Mouse (Mus musculus): ENCODE results near the gene Nfasc.
A peak's percentile ranks its signal among the peaks of the same experiment; 100 is the strongest.

Nfasc gene

DNA sequence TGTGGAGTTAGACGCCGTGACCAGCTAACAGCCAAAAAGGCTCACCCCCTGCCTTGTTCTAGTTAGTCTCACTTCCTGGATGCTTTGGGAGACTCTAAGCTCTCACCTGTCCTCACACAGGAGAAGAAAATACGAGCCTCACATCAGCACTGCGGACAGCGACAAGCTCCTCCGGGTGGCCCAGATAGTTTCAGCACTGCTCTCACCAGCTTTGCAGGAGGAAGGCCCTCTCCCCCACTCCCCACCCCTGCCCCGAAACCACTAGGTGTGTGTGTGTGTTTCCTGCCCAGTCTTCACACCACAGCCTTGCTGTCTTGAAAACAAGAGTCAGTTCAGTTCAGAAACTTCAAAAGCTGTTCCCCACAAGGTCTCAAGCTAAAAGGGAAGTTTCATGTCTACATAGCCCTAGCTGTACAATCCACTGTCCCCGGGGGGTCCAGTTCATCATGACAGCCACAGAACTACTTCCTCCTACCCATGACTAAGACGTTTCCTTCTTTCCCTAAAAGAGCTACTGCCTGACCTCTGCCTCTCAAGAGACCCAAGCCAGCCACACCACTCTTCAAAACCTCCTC lies 7.6 kb downstream of the Nfasc start:
- peak; percentile 54 for DNase-seq (ENCODE audit: low read depth, low spot score)

DNA sequence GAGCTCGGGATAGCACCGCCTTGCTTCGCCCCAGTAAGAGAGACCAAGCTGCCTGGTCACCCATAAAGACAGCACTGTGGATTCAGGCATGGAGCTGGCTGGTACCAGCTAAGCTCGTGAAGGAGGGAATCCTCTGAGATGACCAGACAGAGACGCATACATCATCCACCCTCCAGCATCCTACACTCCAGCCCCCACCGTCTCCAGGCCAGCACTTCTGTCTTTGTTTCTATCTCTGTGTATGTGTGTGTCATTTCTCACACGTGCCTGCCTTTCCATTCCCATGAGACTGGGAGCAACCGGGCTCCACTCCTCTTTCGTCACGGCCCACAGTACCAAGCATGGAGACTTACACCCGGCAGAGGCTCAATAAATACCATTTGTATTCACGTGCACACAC lies 9.3 kb downstream of the Nfasc start:
- DNase-seq (ENCODE audit: low read depth, low spot score): no peak

DNA sequence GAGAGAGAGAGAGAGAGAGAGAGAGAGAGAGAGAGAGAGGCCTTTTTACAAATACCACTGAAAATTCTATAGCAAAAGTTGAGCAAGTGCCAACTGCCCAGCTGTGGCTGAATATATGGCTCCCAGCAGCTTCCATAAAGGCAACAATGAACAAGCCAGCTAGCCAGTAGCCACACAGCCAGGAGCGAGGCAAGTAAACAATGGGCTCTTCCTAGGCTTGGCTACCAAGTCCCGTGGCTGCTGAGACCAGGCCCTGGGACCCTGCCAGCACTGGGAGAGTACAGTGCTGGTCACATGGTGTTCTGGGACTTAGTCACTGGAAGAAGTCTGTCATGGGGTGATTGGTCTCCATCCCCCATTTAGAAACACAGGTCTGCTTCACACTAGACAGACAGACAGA lies 14.0 kb downstream of the Nfasc start:
- DNase-seq (ENCODE audit: low read depth, low spot score): no peak

DNA sequence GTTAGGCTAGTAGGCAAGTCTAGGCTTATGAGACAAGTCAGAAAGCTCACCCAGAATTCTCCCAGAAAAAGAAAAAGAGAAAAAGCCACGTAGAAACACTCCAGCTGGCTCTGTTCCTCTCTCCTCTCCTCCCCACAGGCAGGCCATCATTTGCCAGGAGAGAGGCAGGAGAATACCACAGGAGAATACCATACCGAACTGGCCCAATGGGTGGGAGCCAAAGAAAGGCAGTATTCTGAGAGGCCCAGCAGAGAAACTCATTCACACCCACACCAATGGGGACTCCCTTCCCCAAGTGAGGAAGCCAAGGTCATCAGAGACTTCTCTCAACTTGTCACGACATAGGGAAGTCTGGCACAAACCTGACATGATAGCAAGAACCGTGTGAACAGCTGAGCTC lies 19.2 kb downstream of the Nfasc start:
- DNase-seq (ENCODE audit: low read depth, low spot score): no peak

DNA sequence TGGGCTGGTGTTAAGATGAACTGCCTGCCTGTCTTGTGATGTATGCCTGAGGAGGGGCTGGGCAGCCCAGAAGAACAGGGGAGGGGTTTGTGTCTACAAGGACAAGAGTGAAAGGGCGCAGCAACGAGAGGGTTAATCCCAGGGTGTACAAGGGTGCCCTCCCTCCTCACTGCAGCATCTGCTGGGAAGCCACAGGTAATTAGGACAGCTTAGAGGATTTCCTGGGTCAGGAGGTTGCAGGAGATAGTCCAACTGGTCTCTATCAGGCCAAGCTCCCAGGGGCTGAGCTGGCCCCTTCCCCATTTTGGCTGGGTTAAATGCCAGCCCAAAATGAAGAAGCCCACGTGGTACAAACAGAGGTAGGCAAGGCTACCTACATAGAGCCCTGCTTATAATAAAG lies 20.3 kb downstream of the Nfasc start:
- no peak for DNase-seq (ENCODE audit: low read depth, low spot score)

DNA sequence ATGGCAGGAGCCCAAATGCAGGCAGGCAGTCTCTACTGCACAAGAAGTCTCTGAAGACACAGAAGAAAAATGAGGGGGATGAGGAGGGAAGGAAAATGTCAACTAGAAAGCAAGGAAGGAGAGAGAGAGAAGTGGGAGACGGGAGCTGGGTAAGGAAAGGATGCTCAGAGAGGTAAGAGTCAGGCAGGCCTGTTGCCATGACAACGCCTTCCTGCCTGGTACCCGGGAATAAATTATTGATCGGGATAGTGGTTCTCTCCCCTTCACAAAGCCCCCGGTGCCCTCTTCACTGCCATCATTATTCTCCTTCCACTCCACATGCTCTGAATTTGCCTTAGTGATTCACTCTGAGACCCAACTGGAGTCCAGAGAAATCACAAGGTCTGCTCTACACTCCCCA lies 23.4 kb downstream of the Nfasc start:
- DNase-seq (ENCODE audit: low read depth, low spot score): no peak

DNA sequence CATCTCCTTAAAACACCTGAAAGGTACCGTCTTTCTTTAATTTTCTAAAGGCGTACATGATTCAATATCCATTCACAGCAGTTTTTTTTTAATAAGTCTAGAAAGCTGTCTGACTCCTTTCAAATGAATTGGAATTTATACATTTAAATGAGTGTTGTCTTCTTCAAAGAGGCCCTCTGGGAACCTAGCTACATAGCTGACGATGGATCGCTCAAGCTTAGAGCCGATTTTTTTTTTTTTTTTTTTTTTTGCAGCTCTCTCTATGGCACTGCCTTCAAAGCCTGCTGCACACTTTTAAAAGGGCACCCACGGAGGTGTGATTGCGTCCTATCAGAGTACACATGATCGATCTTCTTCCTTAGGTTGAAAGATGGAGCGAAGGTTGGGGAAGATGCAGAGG lies 26.6 kb downstream of the Nfasc start:
- DNase-seq (ENCODE audit: low read depth, low spot score): no peak

DNA sequence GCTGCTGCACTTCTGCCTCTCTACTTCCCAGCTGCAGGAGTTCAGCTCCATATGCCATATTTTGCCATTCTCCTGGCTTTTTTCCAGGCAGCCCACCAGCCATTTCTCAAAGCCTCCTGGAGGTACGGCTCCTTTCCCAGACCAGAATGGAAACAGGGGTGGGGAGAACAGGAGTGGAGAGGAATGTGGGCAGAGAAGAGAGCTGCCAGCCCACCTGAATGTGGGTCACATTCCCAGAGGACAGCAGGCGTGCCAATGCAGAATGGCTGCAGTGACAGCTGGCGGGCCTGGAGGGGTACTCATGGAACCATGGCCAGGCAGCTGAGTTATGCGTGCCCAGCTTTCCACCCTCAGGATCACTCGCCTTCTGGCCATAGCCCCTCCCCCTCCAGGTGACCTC lies 32.2 kb downstream of the Nfasc start:
- no peak for DNase-seq (ENCODE audit: low read depth, low spot score)

DNA sequence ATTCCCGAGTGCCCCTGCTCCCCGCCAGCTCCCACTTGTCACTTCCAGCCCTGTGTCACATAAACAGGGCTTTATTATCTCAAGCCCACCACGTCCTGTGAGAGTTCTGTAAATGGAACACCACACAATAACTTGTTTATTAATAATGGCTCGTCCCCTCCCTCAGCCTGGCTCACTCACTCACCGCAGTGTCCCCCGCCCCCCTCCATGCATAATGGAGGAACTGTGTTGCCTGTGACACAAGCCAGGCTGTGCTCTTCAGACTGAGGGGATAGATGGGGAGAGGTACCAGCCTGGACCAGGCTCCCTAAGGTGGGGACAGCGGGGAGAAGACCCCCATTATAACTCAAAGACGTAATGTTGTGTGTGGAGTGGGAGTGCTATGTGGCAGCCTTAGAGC lies 34.3 kb downstream of the Nfasc start:
- DNase-seq (ENCODE audit: low read depth, low spot score): no peak

DNA sequence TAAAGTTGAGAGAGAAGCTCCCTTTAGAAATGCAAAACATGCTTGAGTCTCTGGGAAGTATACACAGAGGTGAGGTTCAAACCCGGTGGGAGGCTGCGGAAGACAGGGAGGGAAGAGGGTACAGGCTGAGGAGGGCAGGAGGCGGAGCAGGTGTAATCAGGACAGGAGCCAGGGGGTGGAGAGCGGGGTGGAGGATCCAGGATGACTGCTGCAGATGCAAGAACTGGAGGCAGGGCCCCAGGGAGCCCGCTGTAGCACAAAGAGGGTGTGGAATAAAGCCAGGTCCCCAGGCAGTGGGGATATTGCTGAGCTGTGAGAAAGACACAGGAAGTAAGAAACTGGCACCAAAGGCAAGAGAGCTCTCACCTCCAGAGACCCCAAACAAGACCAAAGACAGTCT lies 38.1 kb downstream of the Nfasc start:
- peak; percentile 25 for DNase-seq (ENCODE audit: low read depth, low spot score)

DNA sequence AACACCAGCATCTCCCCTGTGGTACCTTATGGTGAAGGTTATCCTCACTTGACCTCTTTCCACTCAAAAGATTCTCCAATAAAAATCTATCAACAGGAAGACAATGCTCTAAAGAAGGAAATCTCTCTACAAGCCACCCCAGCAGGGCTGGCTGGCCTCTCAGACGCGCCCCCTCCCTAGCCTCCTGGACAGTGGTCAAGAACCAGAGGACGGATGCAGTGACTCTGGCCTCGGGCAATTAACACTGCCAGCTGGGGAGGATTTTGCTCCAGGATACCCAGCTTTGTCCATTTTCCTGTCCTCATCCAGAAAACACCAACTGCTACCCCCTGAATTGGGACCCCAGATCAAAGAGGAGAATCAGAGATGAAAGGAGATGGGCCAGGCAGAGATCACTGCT lies 44.7 kb downstream of the Nfasc start:
- no peak for DNase-seq (ENCODE audit: low read depth, low spot score)

DNA sequence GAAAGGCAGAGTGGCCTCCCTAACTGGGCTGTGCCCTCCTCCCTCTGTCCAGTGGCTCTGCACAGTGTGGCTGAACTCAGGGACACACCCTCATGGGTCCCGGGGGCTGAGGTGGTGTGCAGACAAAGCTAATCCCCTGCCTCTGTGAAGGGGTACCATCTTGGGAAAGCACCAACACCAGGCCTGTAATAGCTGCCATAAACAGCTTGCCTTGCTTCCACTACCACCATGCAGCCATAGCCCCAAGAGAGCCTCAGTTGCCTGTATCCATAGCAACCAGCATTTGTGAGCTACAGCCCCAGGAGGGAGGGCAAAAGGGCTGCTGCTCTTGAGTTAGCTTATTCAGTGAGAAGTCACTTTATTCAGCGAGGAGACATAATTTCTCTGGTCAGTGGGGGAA lies 45.4 kb downstream of the Nfasc start:
- peak; percentile 27 for DNase-seq (ENCODE audit: low read depth, low spot score)

DNA sequence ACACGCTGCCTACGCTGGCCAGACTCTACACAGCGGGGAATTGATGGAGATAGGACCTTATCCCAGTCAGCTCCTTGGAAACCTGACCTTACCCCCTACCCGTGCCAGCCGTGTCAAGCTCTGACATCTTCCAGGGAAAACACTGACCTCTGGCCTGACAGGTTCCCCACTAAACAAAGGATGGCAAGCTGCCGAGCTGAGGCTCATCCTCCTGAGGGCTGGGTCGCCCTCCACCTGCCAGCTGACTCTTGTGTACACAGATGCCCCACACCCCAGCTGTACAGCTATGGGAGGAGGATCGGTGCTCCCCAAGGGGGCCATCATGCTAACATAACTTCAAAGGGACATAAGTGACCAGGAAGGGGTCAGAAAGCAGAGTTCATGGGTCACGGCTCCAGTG lies 47.6 kb downstream of the Nfasc start:
- no peak for DNase-seq (ENCODE audit: low read depth, low spot score)

DNA sequence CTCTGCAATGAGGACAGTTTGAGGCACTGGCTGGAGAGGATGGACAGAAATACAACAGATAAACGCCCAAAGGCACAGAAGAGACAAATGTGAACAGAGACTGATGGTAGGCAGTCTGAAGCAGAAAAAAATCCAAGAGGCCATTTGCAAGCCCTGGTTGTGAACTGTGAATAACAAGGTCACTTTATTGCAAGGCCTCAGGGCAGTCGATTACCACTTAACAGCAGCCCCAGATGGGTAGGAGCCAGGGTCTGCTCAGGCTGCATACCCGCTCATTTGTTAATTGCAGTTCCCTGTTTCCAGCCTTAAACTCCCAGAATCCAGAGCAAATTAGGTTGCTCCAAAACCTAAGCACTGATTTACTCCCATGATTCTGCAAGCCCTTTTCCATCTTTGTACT lies 52.4 kb downstream of the Nfasc start:
- no peak for DNase-seq (ENCODE audit: low read depth, low spot score)

DNA sequence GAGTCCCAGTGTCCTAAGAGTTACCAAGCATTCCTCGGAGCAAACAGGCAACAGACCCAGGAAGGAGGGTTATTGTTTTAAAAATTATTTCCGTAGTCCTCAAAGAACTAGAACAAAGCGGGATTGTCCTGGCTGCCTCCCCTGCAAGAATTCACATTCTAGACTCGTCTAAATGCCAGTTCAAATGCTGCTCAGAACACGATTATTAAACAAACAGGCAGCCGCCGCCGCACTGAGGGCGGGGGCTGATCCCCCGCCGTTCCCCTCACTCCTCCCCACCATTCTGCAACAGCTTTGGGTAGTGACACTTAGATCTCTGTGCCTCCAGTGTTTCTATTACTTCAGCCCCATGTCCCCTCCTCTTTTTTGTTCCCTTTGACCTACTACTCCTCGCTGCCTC lies 62.7 kb downstream of the Nfasc start:
- no peak for DNase-seq (ENCODE audit: low read depth, low spot score)

DNA sequence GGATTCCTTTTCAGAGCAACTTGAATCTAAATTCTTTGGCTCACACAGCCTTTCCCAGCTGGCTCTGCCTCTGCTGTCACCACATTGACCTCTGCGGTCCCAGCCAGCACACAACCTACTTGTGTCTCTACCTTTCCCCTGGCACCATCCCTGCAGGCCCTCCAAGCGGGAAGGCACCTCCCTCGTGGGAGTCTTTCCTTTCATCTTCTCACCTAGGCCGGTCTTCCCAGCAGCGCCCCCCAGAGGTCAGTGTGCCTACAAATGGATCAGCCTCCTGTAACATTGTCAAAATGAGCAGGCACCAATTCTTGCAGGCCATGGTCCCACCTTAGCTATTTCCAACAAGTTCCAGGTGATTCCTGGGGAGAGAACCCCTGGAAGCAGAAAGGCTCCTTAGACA lies 63.5 kb downstream of the Nfasc start:
- DNase-seq (ENCODE audit: low read depth, low spot score): peak; percentile 66

DNA sequence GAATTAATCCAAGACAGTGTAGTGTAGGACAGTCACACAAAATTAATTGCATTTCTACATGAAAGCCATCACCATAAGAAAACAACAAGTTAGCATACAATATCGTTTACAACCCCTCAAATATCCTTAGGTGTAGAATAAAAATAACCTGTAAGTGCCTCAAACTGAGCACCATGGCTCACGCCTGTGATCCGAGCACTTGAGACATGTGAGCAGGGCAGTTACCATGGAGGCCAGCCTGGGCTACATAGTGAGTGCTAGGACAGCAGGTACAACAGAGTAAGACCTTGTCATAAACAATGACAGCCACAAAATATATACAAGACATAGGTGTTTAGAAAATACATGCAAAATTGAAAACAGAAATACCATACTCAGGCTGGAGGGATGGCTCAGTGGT lies 68.9 kb downstream of the Nfasc start:
- DNase-seq (ENCODE audit: low read depth, low spot score): no peak

DNA sequence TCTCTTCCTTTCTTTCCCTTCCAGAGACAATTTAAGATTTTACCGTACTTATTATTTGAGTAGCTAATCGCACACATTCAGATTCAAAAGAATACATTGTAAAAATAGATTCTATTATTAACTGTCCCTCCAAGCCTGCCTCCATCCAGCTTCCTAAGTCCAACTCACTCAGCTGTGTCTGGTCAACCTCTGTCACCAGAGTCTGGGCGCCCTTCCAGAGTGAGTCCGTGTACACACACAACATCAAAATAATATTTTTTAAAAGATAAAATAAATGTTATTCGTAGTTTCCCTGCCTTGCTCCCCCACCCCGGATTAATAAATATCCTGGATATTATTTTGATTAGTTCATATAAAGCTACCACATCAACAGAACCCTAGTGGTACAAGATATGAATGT lies 72.4 kb downstream of the Nfasc start:
- DNase-seq (ENCODE audit: low read depth, low spot score): no peak

DNA sequence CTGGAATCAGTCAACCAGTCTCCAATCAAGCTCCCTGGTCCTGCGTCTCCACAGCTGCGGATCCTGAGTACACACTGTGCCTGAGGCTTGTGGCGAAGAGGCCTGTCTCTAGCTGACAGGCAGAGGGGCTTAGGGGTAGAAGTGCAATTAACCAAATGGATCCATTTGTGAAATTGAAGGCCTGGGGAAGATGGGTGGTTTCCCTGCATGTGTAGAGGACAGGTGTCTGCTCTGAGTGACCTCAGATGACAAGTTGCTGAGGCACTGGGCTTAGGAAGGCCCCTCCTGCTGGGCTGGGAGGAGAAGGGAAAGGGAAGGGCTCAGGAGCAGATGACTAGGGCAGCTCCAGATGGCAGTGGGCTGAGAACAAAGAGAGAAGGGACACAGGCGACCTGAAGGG lies 81.2 kb downstream of the Nfasc start:
- DNase-seq (ENCODE audit: low read depth, low spot score): no peak

DNA sequence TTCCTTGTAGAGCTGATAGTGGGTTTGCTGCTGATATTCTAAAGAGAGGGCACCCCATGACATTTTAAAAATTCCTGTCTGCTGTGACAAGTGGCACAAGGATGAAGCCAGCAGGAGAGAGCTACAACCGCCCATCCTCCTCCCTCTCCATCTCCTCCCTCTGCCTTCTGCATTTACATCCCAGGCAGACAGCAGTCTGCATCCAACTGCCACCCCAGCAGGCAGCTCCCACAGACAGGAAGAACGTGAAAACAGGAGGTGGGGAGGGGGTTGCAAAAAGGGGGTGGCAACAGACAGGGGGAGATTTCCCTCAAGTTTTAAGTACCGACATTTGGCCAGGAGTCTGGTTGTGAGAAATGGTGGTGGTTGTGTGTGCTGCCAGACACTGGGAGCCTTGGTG lies 82.0 kb downstream of the Nfasc start:
- no peak for DNase-seq (ENCODE audit: low read depth, low spot score)

DNA sequence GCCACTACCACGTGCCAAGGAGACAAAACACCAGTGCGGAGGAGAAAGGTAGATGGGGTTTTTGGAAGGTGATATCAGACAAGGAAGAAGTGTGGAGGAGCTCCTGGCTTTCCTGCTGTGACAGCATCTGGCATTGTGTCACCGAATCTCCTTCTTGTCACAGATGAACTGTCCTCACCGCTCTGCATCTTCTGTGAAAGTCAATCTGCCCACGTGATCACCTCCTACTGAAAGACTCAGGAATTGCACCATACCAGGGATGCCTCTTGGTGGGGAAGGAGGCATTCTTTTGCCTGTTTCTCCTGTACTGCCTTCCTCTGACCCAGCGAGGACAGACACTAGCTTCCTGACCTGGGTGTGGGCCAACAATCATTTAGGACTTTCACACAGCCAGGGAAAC lies 86.0 kb downstream of the Nfasc start:
- DNase-seq (ENCODE audit: low read depth, low spot score): peak; percentile 40

DNA sequence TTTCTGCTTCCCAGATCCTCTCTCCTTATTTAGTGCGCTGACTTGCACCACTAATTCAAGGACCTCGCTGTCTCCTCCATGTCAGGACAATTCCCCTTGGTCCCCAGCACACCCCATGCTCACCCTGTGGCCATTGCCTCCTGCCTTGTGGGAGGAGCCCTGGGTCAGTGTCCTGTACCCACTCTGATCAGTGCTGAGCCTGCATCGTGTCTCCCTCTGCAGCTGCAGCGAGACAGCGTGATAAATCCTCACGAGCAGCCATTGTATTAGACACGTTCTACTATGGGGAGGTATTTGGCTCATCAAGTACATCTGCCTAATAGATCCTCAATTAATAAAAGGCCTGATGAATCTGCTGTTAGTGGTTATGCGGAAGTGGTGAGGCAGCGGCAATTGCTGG lies 86.8 kb downstream of the Nfasc start:
- no peak for DNase-seq (ENCODE audit: low read depth, low spot score)

DNA sequence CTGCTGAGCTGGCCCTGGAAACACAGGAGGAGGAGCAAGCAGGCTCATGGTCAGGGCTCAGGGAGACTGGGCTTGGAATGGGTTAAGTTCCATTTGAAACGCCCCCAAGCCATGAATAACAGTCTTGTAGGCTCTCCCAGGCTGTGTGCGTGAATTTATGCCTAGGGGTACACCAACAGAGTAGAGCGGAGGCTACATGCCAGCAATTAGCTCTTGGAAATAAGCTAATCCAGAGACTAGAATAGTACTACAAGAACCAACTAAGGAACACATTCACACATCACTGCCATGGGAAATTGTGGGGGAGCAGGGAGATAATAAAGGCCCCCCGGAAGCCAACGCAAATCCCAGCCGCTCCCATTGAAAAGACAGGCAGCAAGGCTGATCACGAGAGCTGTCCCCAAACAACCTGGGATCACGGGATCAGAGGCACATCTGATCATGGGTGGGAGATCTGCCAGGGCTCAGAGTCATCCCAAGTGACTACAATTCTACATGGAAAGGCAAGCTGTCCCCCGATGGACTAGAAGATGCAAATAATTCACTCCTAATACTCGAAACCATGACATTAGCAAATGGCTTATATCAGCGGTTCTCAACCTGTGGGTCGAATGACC lies 87.6 kb downstream of the Nfasc start:
- DNase-seq (ENCODE audit: low read depth, low spot score): no peak

DNA sequence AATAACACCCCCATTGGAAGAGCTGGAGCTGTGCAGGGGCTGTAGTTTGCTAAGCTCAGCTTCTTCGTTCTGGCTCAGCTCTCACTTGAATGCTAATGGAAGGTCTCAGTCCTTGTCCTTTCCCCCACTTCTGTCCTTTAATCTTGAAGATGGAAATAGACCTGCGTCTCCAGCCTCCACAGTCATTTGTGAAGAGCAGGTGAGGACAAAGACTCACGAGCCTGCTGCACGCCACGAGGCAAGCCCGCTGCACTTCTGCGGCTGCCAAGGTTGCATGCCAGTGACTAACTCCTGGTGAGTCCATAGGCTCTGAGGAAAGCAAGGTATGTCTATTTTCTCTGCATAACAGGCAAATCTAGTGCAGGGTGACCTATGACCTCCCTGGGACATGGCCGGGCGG lies 88.4 kb downstream of the Nfasc start:
- no peak for DNase-seq (ENCODE audit: low read depth, low spot score)
